Mouse (Mus musculus): ENCODE data around the gene Ralgapa2. TPM values are rescaled to one million over a fixed set of nuclear protein-coding genes. Genes with fewer than 3 reads are reported as not detected.

Ralgapa2 gene
- polyA plus RNA-seq, 1 experiment from 2014 or later = 4.0 TPM

DNA sequence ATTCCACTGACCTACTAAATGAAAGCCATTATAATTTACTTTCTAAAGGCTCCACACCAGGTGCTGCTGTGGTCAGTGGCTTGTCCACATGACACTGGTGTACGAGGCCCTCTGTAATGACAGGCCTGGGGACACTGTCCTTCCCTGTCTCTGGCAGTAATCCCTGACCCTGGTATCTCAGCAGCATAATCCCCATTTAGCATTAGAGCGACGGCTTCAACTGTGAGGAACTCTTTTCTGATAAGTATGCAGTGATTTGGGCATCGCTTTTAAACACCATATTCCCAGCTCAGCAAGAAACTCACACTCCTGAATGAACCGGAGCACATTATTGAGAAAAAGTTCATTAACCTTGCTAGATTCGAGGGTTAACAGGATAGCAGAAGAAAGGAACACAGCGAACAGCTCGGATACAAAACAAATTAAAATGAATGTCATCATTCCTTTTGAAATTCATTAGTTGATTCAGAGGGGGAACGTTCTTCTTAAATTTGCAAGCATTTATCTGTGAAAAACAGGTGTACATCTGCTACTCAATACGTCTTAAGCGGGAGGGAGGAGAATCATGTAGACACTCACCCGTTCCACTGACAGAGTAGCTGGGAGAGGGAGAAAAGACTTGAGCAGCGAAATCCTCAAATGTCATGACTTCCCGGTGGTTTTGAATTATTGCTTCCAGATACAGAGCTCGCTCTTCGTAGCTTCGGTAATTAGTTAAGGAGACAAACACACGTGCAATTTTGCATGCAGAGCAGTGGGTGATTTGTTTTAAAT, 252.2 kb downstream of the Ralgapa2 start:
- 47% methylated on average over 18 of the region's 18 CpGs for WGBS

DNA sequence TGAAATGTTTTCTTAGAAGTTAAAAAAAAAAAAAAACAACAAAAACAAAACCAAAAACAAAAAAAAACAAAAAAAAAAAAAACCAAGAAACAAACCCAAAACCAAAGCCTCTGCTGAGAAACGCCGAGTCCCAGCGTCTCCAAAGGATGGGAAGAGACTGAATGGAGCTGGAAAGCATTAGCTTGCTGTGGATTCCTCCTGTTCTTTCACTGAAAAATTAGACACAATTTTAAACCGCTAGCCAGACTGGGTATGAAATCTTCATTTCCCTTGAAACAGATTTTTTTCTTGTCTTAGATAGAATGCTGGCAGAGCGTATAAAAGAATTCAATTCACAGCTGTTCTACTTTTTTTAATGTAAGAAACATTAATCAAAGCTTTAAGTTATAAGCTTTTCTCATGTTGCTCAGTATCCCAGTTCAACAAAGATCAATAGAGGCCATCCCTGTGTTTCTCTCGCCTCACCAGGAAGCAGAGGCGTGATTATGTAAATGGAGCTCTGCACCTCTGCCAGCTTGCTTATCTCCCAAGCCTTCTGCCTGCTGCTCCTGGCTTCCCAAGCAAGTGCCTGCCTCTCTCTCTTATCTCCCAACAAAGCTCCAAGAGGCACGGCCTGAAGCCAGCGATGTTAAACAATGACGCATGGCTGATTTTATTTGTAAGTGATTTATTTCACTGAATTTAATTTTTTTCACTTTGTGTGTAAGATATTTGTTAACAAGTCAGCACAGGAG, 253.2 kb downstream of the Ralgapa2 start:
- H3K4me2 ChIP-seq = no peak overlapping the region
- H3K9ac ChIP-seq = no peak overlapping the region
- H3K27ac ChIP-seq = no peak overlapping the region
- no peak for ATAC-seq (ENCODE audit: insufficient number of reproducible peaks, low FRiP score, low TSS enrichment, low read depth)
- H3K4me3 ChIP-seq = no peak overlapping the region
- 43% methylated on average over 10 of the region's 10 CpGs for WGBS
- H3K4me1 ChIP-seq = peaks cover 5% of the 10 kb centered on the region; the same call in 1 of the 2 replicates
- H3K36me3 ChIP-seq = no peaks in the 10 kb centered on the region
- no peaks in the 10 kb centered on the region for H3K9me3 ChIP-seq
- H3K27me3 ChIP-seq = no peaks in the 10 kb centered on the region

More for the DNA sequence above, 252.2 kb downstream of the Ralgapa2 start:
- H3K4me2 ChIP-seq = no peak overlapping the region
- H3K27ac ChIP-seq = no peak overlapping the region
- no peaks in the 10 kb centered on the region for H3K27me3 ChIP-seq
- peaks cover 5% of the 10 kb centered on the region; the same call in 1 of the 2 replicates for H3K4me1 ChIP-seq
- no peaks in the 10 kb centered on the region for H3K9me3 ChIP-seq
- no peaks in the 10 kb centered on the region for H3K36me3 ChIP-seq
- H3K4me3 ChIP-seq = no peak overlapping the region
- no peak overlapping the region for H3K9ac ChIP-seq
- ATAC-seq (ENCODE audit: insufficient number of reproducible peaks, low FRiP score, low TSS enrichment, low read depth) = no peak

DNA sequence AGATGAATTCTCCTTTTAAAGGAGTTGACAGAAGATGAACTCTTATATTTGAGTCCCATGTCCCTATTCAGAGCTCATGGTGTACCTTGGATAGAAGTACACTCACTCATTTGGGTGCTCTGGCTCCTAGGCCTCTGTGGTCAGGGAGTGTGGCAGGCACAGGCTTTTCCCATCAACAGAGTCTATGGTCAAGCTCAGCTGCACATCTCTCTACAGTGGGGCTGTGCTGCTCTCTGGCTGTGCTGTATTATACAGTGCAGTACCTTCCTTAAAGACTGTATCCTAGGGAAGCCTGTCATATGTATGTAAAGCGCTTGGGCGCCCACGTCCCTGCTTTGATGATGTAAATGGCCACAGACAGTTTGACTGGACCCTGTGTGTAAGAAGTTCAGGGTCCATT, 254.5 kb downstream of the Ralgapa2 start:
- Histone ChIP-seq H3K9ac (no peak overlapping the region), H3K4me2 (no peak overlapping the region), H3K27me3 (no peaks in the 10 kb centered on the region), H3K9me3 (no peaks in the 10 kb centered on the region), H3K27ac (no peak overlapping the region), H3K36me3 (no peaks in the 10 kb centered on the region), H3K4me1 (peaks cover 5% of the 10 kb centered on the region; the same call in 1 of the 2 replicates), H3K4me3 (no peak overlapping the region)
- ATAC-seq (ENCODE audit: insufficient number of reproducible peaks, low FRiP score, low TSS enrichment, low read depth) = no peak
- 84% methylated on average over 3 of the region's 3 CpGs for WGBS

GRCm38 (mm10) chr2:146257037-146257436, 255.1 kb downstream of the Ralgapa2 start:
- H3K27ac ChIP-seq = no peak overlapping the region
- no peak overlapping the region for H3K4me2 ChIP-seq
- 39% methylated on average over 3 of the region's 3 CpGs for WGBS
- H3K4me1 ChIP-seq = peaks cover 1% of the 10 kb centered on the region; the same call in 1 of the 2 replicates
- H3K9ac ChIP-seq = no peak overlapping the region
- no peaks in the 10 kb centered on the region for H3K9me3 ChIP-seq
- no peak overlapping the region for H3K4me3 ChIP-seq
- no peak for ATAC-seq (ENCODE audit: insufficient number of reproducible peaks, low FRiP score, low TSS enrichment, low read depth)
- no peaks in the 10 kb centered on the region for H3K27me3 ChIP-seq
- H3K36me3 ChIP-seq = no peaks in the 10 kb centered on the region

- Histone ChIP-seq H3K9ac (no peak overlapping the region), H3K36me3 (no peaks in the 10 kb centered on the region), H3K27me3 (no peaks in the 10 kb centered on the region), H3K4me3 (no peak overlapping the region), H3K27ac (no peak overlapping the region), H3K9me3 (no peaks in the 10 kb centered on the region), H3K4me1 (no peaks in the 10 kb centered on the region), H3K4me2 (no peak overlapping the region)
- 62% methylated on average over 3 of the region's 3 CpGs for WGBS
- no peak for ATAC-seq (ENCODE audit: insufficient number of reproducible peaks, low FRiP score, low TSS enrichment, low read depth)
These were observed 255.7 kb downstream of the Ralgapa2 start for GRCm38 (mm10) chr2:146256321-146256875.

GRCm38 (mm10) chr2:146255636-146256035, 256.5 kb downstream of the Ralgapa2 start:
- Histone ChIP-seq H3K9ac (no peak overlapping the region), H3K4me3 (no peak overlapping the region), H3K27me3 (no peaks in the 10 kb centered on the region), H3K4me1 (no peaks in the 10 kb centered on the region), H3K36me3 (no peaks in the 10 kb centered on the region), H3K27ac (no peak overlapping the region), H3K4me2 (no peak overlapping the region), H3K9me3 (no peaks in the 10 kb centered on the region)
- ATAC-seq (ENCODE audit: insufficient number of reproducible peaks, low FRiP score, low TSS enrichment, low read depth) = no peak

- 69% methylated on average over 1 of the region's 1 CpGs for WGBS
- no peak for ATAC-seq (ENCODE audit: insufficient number of reproducible peaks, low FRiP score, low TSS enrichment, low read depth)
- H3K9me3 ChIP-seq = no peaks in the 10 kb centered on the region
- H3K4me2 ChIP-seq = no peak overlapping the region
- H3K27me3 ChIP-seq = no peaks in the 10 kb centered on the region
- no peaks in the 10 kb centered on the region for H3K4me1 ChIP-seq
- H3K4me3 ChIP-seq = no peak overlapping the region
- no peak overlapping the region for H3K27ac ChIP-seq
- no peak overlapping the region for H3K9ac ChIP-seq
- H3K36me3 ChIP-seq = no peaks in the 10 kb centered on the region
These were observed 257.8 kb downstream of the Ralgapa2 start for GRCm38 (mm10) chr2:146254387-146254786.

GRCm38 (mm10) chr2:146250236-146250904, 261.8 kb downstream of the Ralgapa2 start:
- Histone ChIP-seq H3K9ac (no peak overlapping the region), H3K27ac (no peak overlapping the region), H3K9me3 (no peaks in the 10 kb centered on the region), H3K4me3 (no peak overlapping the region), H3K36me3 (no peaks in the 10 kb centered on the region), H3K4me1 (peaks cover 5% of the 10 kb centered on the region; the same call in 1 of the 2 replicates), H3K4me2 (no peak overlapping the region), H3K27me3 (no peaks in the 10 kb centered on the region)
- no peak for ATAC-seq (ENCODE audit: insufficient number of reproducible peaks, low FRiP score, low TSS enrichment, low read depth)
- 75% methylated on average over 6 of the region's 6 CpGs for WGBS

DNA sequence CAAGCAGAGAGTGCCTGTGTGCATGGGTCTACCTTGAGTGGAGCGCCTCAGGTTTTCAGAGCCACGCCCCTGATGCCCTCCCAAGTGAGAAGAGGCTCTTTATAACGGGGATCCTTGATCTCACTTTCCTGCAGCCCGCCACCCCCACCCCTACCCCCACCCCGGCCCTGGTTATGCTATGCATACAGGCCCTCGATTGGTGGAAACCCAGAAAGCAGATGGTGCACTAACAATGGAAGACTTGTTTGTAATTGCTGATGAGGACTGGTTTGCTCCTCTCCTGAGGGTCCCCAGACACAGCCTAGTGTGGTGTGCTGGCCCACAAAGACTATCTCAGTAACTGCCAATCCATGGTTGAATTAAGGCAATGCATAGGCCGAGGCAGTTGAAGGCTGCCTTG, 263.1 kb downstream of the Ralgapa2 start:
- H3K36me3 ChIP-seq = no peaks in the 10 kb centered on the region
- H3K4me3 ChIP-seq = no peak overlapping the region
- no peaks in the 10 kb centered on the region for H3K9me3 ChIP-seq
- no peak overlapping the region for H3K4me2 ChIP-seq
- no peak overlapping the region for H3K27ac ChIP-seq
- WGBS = 79% methylated on average over 7 of the region's 7 CpGs
- no peak for ATAC-seq (ENCODE audit: insufficient number of reproducible peaks, low FRiP score, low TSS enrichment, low read depth)
- H3K4me1 ChIP-seq = peaks cover 5% of the 10 kb centered on the region; the same call in 1 of the 2 replicates
- no peaks in the 10 kb centered on the region for H3K27me3 ChIP-seq
- H3K9ac ChIP-seq = no peak overlapping the region

DNA sequence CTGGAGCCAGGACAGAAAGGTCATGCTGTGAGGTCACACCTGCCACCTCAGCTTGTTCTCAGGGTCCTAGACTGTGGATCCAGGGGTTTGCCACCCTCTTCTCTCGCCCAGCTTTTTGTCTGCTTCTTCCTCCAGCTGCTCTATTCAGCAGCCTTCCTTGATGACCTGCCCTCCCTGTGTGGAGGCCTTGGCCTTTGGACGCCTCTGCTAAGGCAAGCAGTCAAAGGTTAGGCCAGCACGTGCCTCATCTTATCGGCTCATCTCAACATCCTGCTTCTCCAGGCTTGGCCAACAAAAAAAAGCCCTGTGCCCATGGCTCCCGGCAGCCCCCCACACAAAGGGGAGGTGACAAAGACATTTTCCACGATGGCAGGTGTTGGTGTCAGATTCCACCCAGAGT, 264.6 kb downstream of the Ralgapa2 start:
- no peak for ATAC-seq (ENCODE audit: insufficient number of reproducible peaks, low FRiP score, low TSS enrichment, low read depth)
- 35% methylated on average over 6 of the region's 6 CpGs for WGBS

DNA sequence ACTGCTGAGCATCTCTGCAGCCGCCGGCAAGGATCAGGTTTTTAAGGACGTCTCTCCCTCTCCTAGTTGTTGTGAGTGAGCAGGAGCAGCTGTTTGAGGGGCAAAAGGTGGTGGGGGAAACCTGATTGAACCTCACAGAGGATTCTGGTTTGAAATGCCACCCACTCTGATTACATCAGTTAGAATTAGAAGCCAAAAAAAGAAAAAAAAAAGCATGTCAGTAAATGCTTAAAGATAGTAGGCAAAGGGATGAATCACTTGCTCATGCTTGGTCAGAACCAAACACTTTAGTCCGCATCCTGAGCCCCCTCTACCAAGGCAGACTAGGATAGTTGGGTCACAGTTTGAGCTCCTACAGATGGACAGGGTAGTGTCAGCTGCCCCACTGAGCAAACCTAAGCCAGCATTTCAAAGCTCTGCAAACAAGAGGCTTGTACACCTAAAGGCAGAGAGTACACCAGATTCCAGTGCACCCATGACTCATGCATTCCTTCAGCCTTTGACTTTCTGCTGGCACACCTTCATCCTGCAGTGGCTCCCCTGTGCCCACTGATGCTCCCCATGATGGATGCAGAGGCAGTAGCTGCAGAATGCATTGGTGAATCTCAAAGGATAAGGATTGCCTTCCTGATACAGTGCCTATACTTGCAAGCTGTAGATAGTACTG, 265.6 kb downstream of the Ralgapa2 start:
- H3K36me3 ChIP-seq = no peaks in the 10 kb centered on the region
- H3K27me3 ChIP-seq = no peaks in the 10 kb centered on the region
- H3K4me3 ChIP-seq = no peak overlapping the region
- 70% methylated on average over 4 of the region's 4 CpGs for WGBS
- no peaks in the 10 kb centered on the region for H3K9me3 ChIP-seq
- H3K4me1 ChIP-seq = peaks cover 5% of the 10 kb centered on the region; the same call in 1 of the 2 replicates
- ATAC-seq (ENCODE audit: insufficient number of reproducible peaks, low FRiP score, low TSS enrichment, low read depth) = no peak
- H3K4me2 ChIP-seq = no peak overlapping the region
- H3K27ac ChIP-seq = no peak overlapping the region
- H3K9ac ChIP-seq = no peak overlapping the region

More for the DNA sequence above, 264.6 kb downstream of the Ralgapa2 start:
- Histone ChIP-seq H3K4me2 (no peak overlapping the region), H3K9me3 (no peaks in the 10 kb centered on the region), H3K9ac (no peak overlapping the region), H3K4me1 (peaks cover 5% of the 10 kb centered on the region; the same call in 1 of the 2 replicates), H3K27me3 (no peaks in the 10 kb centered on the region), H3K27ac (no peak overlapping the region), H3K4me3 (no peak overlapping the region), H3K36me3 (no peaks in the 10 kb centered on the region)

Measured in limb, embryonic 15.5 days (tissue).